Mouse (Mus musculus): Measurements from ENCODE around the gene Rtl6. TPM values are rescaled to one million over a fixed set of nuclear protein-coding genes. Genes with fewer than 3 reads are reported as not detected.

The Rtl6 gene
- total and polyA plus RNA-seq, 3 experiments = not detected

GRCm38 (mm10) chr15:84518540-84518939 is 39.1 kb downstream of the Rtl6 start:
- Histone ChIP-seq H3K27me3 (ENCODE audit: control insufficient read depth in 1 of 2, insufficient read depth in 2 of 2, low read length in 2 of 2) (no peaks in the 10 kb centered on the region), H3K9me3 (replicated peaks; ENCODE audit: insufficient read depth, low read length) (no peaks in the 10 kb centered on the region), H3K27ac (ENCODE audit: control insufficient read depth, low read depth, low read length) (no peak overlapping the region), H3K9ac (ENCODE audit: control insufficient read depth, low read depth, low read length, poor library complexity, severe bottlenecking) (no peak overlapping the region), H3K36me3 (ENCODE audit: control insufficient read depth in 1 of 2, insufficient read depth in 2 of 2, low read length in 2 of 2) (no peaks in the 10 kb centered on the region), H3K79me2 (ENCODE audit: control insufficient read depth, insufficient read depth, low read length, poor library complexity) (no peaks in the 10 kb centered on the region), H3K4me3 (ENCODE audit: control insufficient read depth in 1 of 2, insufficient read depth in 1 of 2, low read depth in 2 of 2, low read length in 2 of 2) (no peak overlapping the region), H3K4me1 (ENCODE audit: control insufficient read depth in 1 of 2, insufficient read depth in 2 of 2, low read length in 2 of 2) (no peaks in the 10 kb centered on the region)
- TF ChIP-seq NELFE (IDR thresholded peaks at IDR 0.05; ENCODE audit: low read depth, low read length) = no peak
- TF ChIP-seq NRF1 (IDR thresholded peaks at IDR 0.05; ENCODE audit: insufficient read depth, low read depth, low read length, poor library complexity, severe bottlenecking) = no peak
- no peak for TF ChIP-seq CTCF (IDR thresholded peaks at IDR 0.05 in 2 of 3, conservative IDR thresholded peaks at IDR 0.05 in 1 of 3; ENCODE audit: control insufficient read depth in 1 of 3, insufficient read depth in 1 of 3, low read depth in 2 of 3, low read length in 3 of 3, poor library complexity in 1 of 3, severe bottlenecking in 1 of 3)
- DNase-seq (ENCODE audit: low read depth, low spot score) = no peak

- TF ChIP-seq NRF1 (IDR thresholded peaks at IDR 0.05; ENCODE audit: insufficient read depth, low read depth, low read length, poor library complexity, severe bottlenecking) = no peak
- no peak for TF ChIP-seq TBP (IDR thresholded peaks at IDR 0.05; ENCODE audit: low read depth, low read length)
- no peak for TF ChIP-seq MAFK (IDR thresholded peaks at IDR 0.05; ENCODE audit: borderline replicate concordance, low read depth, low read length)
- TF ChIP-seq ZMIZ1 (IDR thresholded peaks at IDR 0.05; ENCODE audit: low read depth, low read length) = no peak
- TF ChIP-seq NELFE (IDR thresholded peaks at IDR 0.05; ENCODE audit: low read depth, low read length) = no peak
- no peak for TF ChIP-seq EP300 (IDR thresholded peaks at IDR 0.05; ENCODE audit: low read depth in 1 of 2, low read length in 2 of 2)
- no peak for TF ChIP-seq USF2 (IDR thresholded peaks at IDR 0.05; ENCODE audit: borderline replicate concordance in 1 of 2, insufficient read depth in 1 of 2, low read depth in 1 of 2, low read length in 2 of 2)
- no peak for TF ChIP-seq GABPA (IDR thresholded peaks at IDR 0.05; ENCODE audit: low read depth, low read length)
- no peak for TF ChIP-seq MYC (IDR thresholded peaks at IDR 0.05; ENCODE audit: low read depth, low read length)
- no peaks in the 10 kb centered on the region for H3K79me2 ChIP-seq (ENCODE audit: control insufficient read depth, insufficient read depth, low read length, poor library complexity)
- no peak for DNase-seq (ENCODE audit: low read depth, low spot score)
- no peak overlapping the region for H3K27ac ChIP-seq (ENCODE audit: control insufficient read depth, low read depth, low read length)
- no peak overlapping the region for H3K4me3 ChIP-seq (ENCODE audit: control insufficient read depth in 1 of 2, insufficient read depth in 1 of 2, low read depth in 2 of 2, low read length in 2 of 2)
- H3K36me3 ChIP-seq (ENCODE audit: control insufficient read depth in 1 of 2, insufficient read depth in 2 of 2, low read length in 2 of 2) = no peaks in the 10 kb centered on the region
- no peaks in the 10 kb centered on the region for H3K4me1 ChIP-seq (ENCODE audit: control insufficient read depth in 1 of 2, insufficient read depth in 2 of 2, low read length in 2 of 2)
- no peak overlapping the region for H3K9ac ChIP-seq (ENCODE audit: control insufficient read depth, low read depth, low read length, poor library complexity, severe bottlenecking)
- H3K27me3 ChIP-seq (ENCODE audit: control insufficient read depth in 1 of 2, insufficient read depth in 2 of 2, low read length in 2 of 2) = no peaks in the 10 kb centered on the region
- no peaks in the 10 kb centered on the region for H3K9me3 ChIP-seq (replicated peaks; ENCODE audit: insufficient read depth, low read length)
Observed at GRCm38 (mm10) chr15:84512626-84513296, 44.9 kb downstream of the Rtl6 start.

- H3K4me3 ChIP-seq (ENCODE audit: control insufficient read depth in 1 of 2, insufficient read depth in 1 of 2, low read depth in 2 of 2, low read length in 2 of 2) = no peak overlapping the region
- no peak for DNase-seq (ENCODE audit: low read depth, low spot score)
Observed at GRCm38 (mm10) chr15:84509981-84510380, 47.6 kb downstream of the Rtl6 start.

More at GRCm38 (mm10) chr15:84509981-84510380, 47.6 kb downstream of the Rtl6 start:
- TF ChIP-seq ETS1 (IDR thresholded peaks at IDR 0.05; ENCODE audit: low read depth, low read length) (no peak), MAX (IDR thresholded peaks at IDR 0.05; ENCODE audit: low read length) (no peak)
- Histone ChIP-seq H3K9me3 (replicated peaks; ENCODE audit: insufficient read depth, low read length) (no peaks in the 10 kb centered on the region), H3K9ac (ENCODE audit: control insufficient read depth, low read depth, low read length, poor library complexity, severe bottlenecking) (no peak overlapping the region), H3K36me3 (ENCODE audit: control insufficient read depth in 1 of 2, insufficient read depth in 2 of 2, low read length in 2 of 2) (no peaks in the 10 kb centered on the region), H3K4me1 (ENCODE audit: control insufficient read depth in 1 of 2, insufficient read depth in 2 of 2, low read length in 2 of 2) (no peaks in the 10 kb centered on the region), H3K79me2 (ENCODE audit: control insufficient read depth, insufficient read depth, low read length, poor library complexity) (no peaks in the 10 kb centered on the region), H3K27me3 (ENCODE audit: control insufficient read depth in 1 of 2, insufficient read depth in 2 of 2, low read length in 2 of 2) (no peaks in the 10 kb centered on the region), H3K27ac (ENCODE audit: control insufficient read depth, low read depth, low read length) (no peak overlapping the region)
